Mouse (Mus musculus) CH12.LX (cell line): Measurements from ENCODE around the gene Rab4b. TPM values are rescaled to one million over a fixed set of nuclear protein-coding genes. Genes with fewer than 3 reads are reported as not detected.

Source experiments
- DNase-seq: peaks from one replicate; pipeline ENCODE4 v3.0.0-alpha.2; 2013; ENCODE audit errors: extremely low read depth
- H3K27ac ChIP-seq: 2 replicates; pipeline ENCODE4 v1.5.1; 2012; ENCODE audit warnings: low read depth, mild to moderate bottlenecking, control low read depth, moderate library complexity; ENCODE audit not compliant: insufficient read depth
- H3K27me3 ChIP-seq: replicated peaks from 2 replicates; pipeline ENCODE3; 2012; ENCODE audit warnings: inconsistent platforms
- H3K36me3 ChIP-seq, 2 experiments: replicated peaks in 1 of 2; 2 replicates each; pipeline versions ENCODE3 to v1.6.1; 2012; ENCODE audit warnings: inconsistent platforms in 1 of 2, low read length in 1 of 2, mild to moderate bottlenecking in 1 of 2, mixed read lengths in 1 of 2, moderate library complexity in 1 of 2; ENCODE audit not compliant: control insufficient read depth in 1 of 2, insufficient read depth in 1 of 2
- H3K4me1 ChIP-seq, 2 experiments: 2 replicates each; pipeline ENCODE4 v1.6.1; 2012; ENCODE audit warnings: inconsistent platforms in 1 of 2, moderate library complexity in 1 of 2; ENCODE audit not compliant: insufficient read depth in 2 of 2, control insufficient read depth in 1 of 2
- H3K4me2 ChIP-seq: 2 replicates; pipeline ENCODE4 v1.6.1; 2012; ENCODE audit warnings: low read depth, mild to moderate bottlenecking, control low read depth; ENCODE audit not compliant: poor library complexity, insufficient read depth, severe bottlenecking
- H3K4me3 ChIP-seq, 3 experiments: fragments of 150-350 bp in 1 of 3; sonication (generic) in 1 of 3; replicated peaks in 1 of 3; 2 replicates each; pipeline versions ENCODE3 to v1.5.1; 2011 to 2012; ENCODE audit warnings: low read depth in 2 of 3, low read length in 2 of 3, mild to moderate bottlenecking in 2 of 3, moderate library complexity in 2 of 3, control low read depth in 1 of 3, improper control_type of control experiment in 1 of 3, inconsistent platforms in 1 of 3, mixed read lengths in 1 of 3; ENCODE audit not compliant: poor library complexity in 1 of 3
- H3K79me2 ChIP-seq: replicated peaks from 2 replicates; pipeline ENCODE4 v1.6.1; 2012; ENCODE audit warnings: mild to moderate bottlenecking, moderate library complexity; ENCODE audit not compliant: control insufficient read depth, poor library complexity, insufficient read depth, severe bottlenecking; ENCODE audit errors: extremely low read depth
- H3K9ac ChIP-seq: 2 replicates; pipeline ENCODE4 v1.6.1; 2012; ENCODE audit warnings: low read depth, mild to moderate bottlenecking, control low read depth, moderate library complexity; ENCODE audit not compliant: insufficient read depth
- H3K9me3 ChIP-seq: replicated peaks from 2 replicates; pipeline ENCODE3; 2012; ENCODE audit warnings: low read length, inconsistent platforms, mixed read lengths
- BHLHE40 ChIP-seq: IDR thresholded peaks from 2 replicates; pipeline ENCODE4 v1.6.1; 2011; ENCODE audit warnings: mild to moderate bottlenecking, low read depth, low read length, improper control_type of control experiment
- EP300 ChIP-seq: IDR thresholded peaks from 2 replicates; pipeline ENCODE4 v1.6.1; 2011; ENCODE audit warnings: low read length, improper control_type of control experiment
- GABPA ChIP-seq: IDR thresholded peaks from 2 replicates; pipeline ENCODE4 v1.6.1; 2012; ENCODE audit warnings: low read depth, low read length, improper control_type of control experiment, inconsistent platforms; ENCODE audit not compliant: insufficient replicate concordance
- HCFC1 ChIP-seq: IDR thresholded peaks from 2 replicates; pipeline ENCODE4 v1.6.1; 2012; ENCODE audit warnings: low read depth, mild to moderate bottlenecking, inconsistent platforms, low read length, improper control_type of control experiment
- JUN ChIP-seq: IDR thresholded peaks from 2 replicates; pipeline ENCODE4 v1.6.1; 2011; ENCODE audit warnings: low read depth, mild to moderate bottlenecking, low read length, improper control_type of control experiment, moderate library complexity; ENCODE audit not compliant: insufficient read depth
- JUND ChIP-seq: conservative IDR thresholded peaks from 2 replicates; pipeline ENCODE4 v1.6.1; 2011; ENCODE audit warnings: low read depth, low read length, improper control_type of control experiment
- KAT2A ChIP-seq: IDR thresholded peaks from 2 replicates; pipeline ENCODE4 v1.6.1; 2012; ENCODE audit warnings: low read length, improper control_type of control experiment, inconsistent platforms; ENCODE audit not compliant: insufficient replicate concordance
- MAX ChIP-seq: IDR thresholded peaks from 2 replicates; pipeline ENCODE4 v1.6.1; 2011; ENCODE audit warnings: low read length, improper control_type of control experiment
- MXI1 ChIP-seq: IDR thresholded peaks from 2 replicates; pipeline ENCODE4 v1.6.1; 2011; ENCODE audit warnings: mild to moderate bottlenecking, low read depth, low read length, improper control_type of control experiment
- NRF1 ChIP-seq: IDR thresholded peaks from 2 replicates; pipeline ENCODE4 v1.6.1; 2014; ENCODE audit warnings: low read depth, mild to moderate bottlenecking, inconsistent platforms, low read length, improper control_type of control experiment, moderate library complexity
- POLR2A ChIP-seq: IDR thresholded peaks from 2 replicates; pipeline ENCODE4 v1.6.1; 2011; ENCODE audit warnings: low read depth, mild to moderate bottlenecking, improper control_type of control experiment, low read length
- RCOR1 ChIP-seq: conservative IDR thresholded peaks from 2 replicates; pipeline ENCODE4 v1.6.1; 2012; ENCODE audit warnings: low read depth, mild to moderate bottlenecking, inconsistent platforms, low read length, improper control_type of control experiment
- TCF12 ChIP-seq: IDR thresholded peaks from 2 replicates; pipeline ENCODE4 v1.6.1; 2014; ENCODE audit warnings: low read depth, mild to moderate bottlenecking, inconsistent platforms, low read length, improper control_type of control experiment
- UBTF ChIP-seq: IDR thresholded peaks from 2 replicates; pipeline ENCODE4 v1.6.1; 2012; ENCODE audit warnings: low read depth, mild to moderate bottlenecking, inconsistent platforms, low read length, improper control_type of control experiment, moderate library complexity
- USF1 ChIP-seq: IDR thresholded peaks from 2 replicates; pipeline ENCODE4 v1.6.1; 2014; ENCODE audit warnings: low read depth, mild to moderate bottlenecking, inconsistent platforms, low read length, improper control_type of control experiment
- USF2 ChIP-seq: conservative IDR thresholded peaks from 2 replicates; pipeline ENCODE4 v1.6.1; 2011; ENCODE audit warnings: low read depth, low read length, improper control_type of control experiment
- ZKSCAN1 ChIP-seq: IDR thresholded peaks from 2 replicates; pipeline ENCODE4 v1.6.1; 2012; ENCODE audit warnings: low read depth, inconsistent platforms, low read length, improper control_type of control experiment, borderline replicate concordance
- ZMIZ1 ChIP-seq: IDR thresholded peaks from 2 replicates; pipeline ENCODE4 v1.6.1; 2012; ENCODE audit warnings: low read depth, mild to moderate bottlenecking, inconsistent platforms, low read length, improper control_type of control experiment
- dilution Hi-C: fragments of 300-500 bp; cut with MboI; formaldehyde crosslinking; loops from 2 replicates; pipeline ENCODE4 v1.14.3; 2020; ENCODE audit warnings: low sequenced_read_pairs; ENCODE audit not compliant: extremely low pct_unique_long_range_greater_than_20kb, extremely low pct_ligation_motif_present
- in situ Hi-C: fragments of 300-500 bp; cut with MboI; formaldehyde crosslinking; loops from 3 replicates; pipeline ENCODE4 v1.14.3; 2019; ENCODE audit warnings: low sequenced_read_pairs, low pct_ligation_motif_present, low pct_unique_long_range_greater_than_20kb, mixed read lengths
- polyA plus RNA-seq: library from polyadenylated mRNA; unstranded; fragments of >175 nt; gene quantifications from 2 replicates; pipeline ENCODE4 v1.2.1, GENCODE M21; 2012; ENCODE audit warnings: low read depth; ENCODE audit not compliant: insufficient read length
- total RNA-seq, 2 experiments: library from RNA; depleted of rRNA; stranded (reverse); fragments of 300-350 nt in 1 of 2; fragments of >200 nt in 1 of 2; gene quantifications; 2 replicates each; pipeline ENCODE4 v1.2.3; 2012 to 2014

Gene Rab4b
- total and polyA plus RNA-seq, 3 experiments = 26.2 to 85.5 (median 39.4) TPM

GRCm38 (mm10) chr7:27119676-27120075 is 59.0 kb downstream of the Rab4b start, which contains the start of gene Cyp2f2:
Gene Cyp2f2 (plus strand): TSS chr7:27119909.
- H3K4me3 ChIP-seq = no peak within 1 kb of the TSS
- no peak for DNase-seq
- H3K27me3 ChIP-seq = peaks cover 69% of the 10 kb centered on the region
- H3K9me3 ChIP-seq = no peaks in the 10 kb centered on the region
- H3K9ac ChIP-seq = no peak within 1 kb of the TSS
- H3K4me2 ChIP-seq = no peak within 1 kb of the TSS
- in situ Hi-C loops = no loop called here
- no peaks in the 10 kb centered on the region for H3K36me3 ChIP-seq
- dilution Hi-C loops = no loop called here
- no peak within 1 kb of the TSS for H3K27ac ChIP-seq
- no peaks in the 10 kb centered on the region for H3K79me2 ChIP-seq
- H3K4me1 ChIP-seq = no peaks in the 10 kb centered on the region
- TF ChIP-seq MXI1 (no peak), KAT2A (no peak), JUND (no peak), UBTF (no peak), HCFC1 (no peak), MAX (no peak), NRF1 (no peak), POLR2A (no peak), ZMIZ1 (no peak), JUN (no peak), EP300 (no peak), GABPA (no peak), ZKSCAN1 (no peak), TCF12 (no peak), USF1 (no peak), RCOR1 (no peak), BHLHE40 (no peak), USF2 (no peak)
- TF ChIP-seq, all 38 proteins: peak for 0

Other genes with a start within 250 kb of the Rab4b start
- not detected in 2 replicates for gene Cyp2a22, start 239.5 kb downstream of the Rab4b start, total RNA-seq (2012; rRNA removed)
- not detected in 2 replicates for gene Cyp2a22, start 239.5 kb downstream of the Rab4b start, total RNA-seq (2014; rRNA removed)
- gene Cyp2a22, start 239.5 kb downstream of the Rab4b start, polyA plus RNA-seq = not detected in 2 replicates
- gene Cyp2a12, start 149.8 kb downstream of the Rab4b start, total RNA-seq (2012; rRNA removed) = not detected in 2 replicates
- gene Cyp2a12, start 149.8 kb downstream of the Rab4b start, total RNA-seq (2014; rRNA removed) = not detected in 2 replicates
- gene Cyp2a12, start 149.8 kb downstream of the Rab4b start, polyA plus RNA-seq = not detected in 2 replicates
- gene Cyp2f2, start 59.0 kb downstream of the Rab4b start, total RNA-seq (2012; rRNA removed) = not detected in 2 replicates
- not detected in 2 replicates for gene Cyp2f2, start 59.0 kb downstream of the Rab4b start, total RNA-seq (2014; rRNA removed)
- not detected in 2 replicates for gene Cyp2f2, start 59.0 kb downstream of the Rab4b start, polyA plus RNA-seq
- not detected in 2 replicates for gene Cyp2t4, start 25.2 kb downstream of the Rab4b start, total RNA-seq (2012; rRNA removed)
- not detected in 2 replicates for gene Cyp2t4, start 25.2 kb downstream of the Rab4b start, total RNA-seq (2014; rRNA removed)
- 0.34 and 0.43 TPM in 2 replicates for gene Cyp2t4, start 25.2 kb downstream of the Rab4b start, polyA plus RNA-seq
- 83.3 and 103 TPM in 2 replicates for gene Egln2, start 12.1 kb downstream of the Rab4b start, total RNA-seq (2012; rRNA removed)
- 37.4 and 37.9 TPM in 2 replicates for gene Egln2, start 12.1 kb downstream of the Rab4b start, total RNA-seq (2014; rRNA removed)
- 115 and 132 TPM in 2 replicates for gene Egln2, start 12.1 kb downstream of the Rab4b start, polyA plus RNA-seq
- gene Gm21983, start 2.2 kb upstream of the Rab4b start, total RNA-seq (2012; rRNA removed) = 0.13 TPM in 1 of 2 replicates, not detected in the other
- gene Gm21983, start 2.2 kb upstream of the Rab4b start, total RNA-seq (2014; rRNA removed) = not detected in 2 replicates
- gene Gm21983, start 2.2 kb upstream of the Rab4b start, polyA plus RNA-seq = 0.81 TPM in 1 of 2 replicates, not detected in the other
- gene Mia, start 2.3 kb upstream of the Rab4b start, total RNA-seq (2012; rRNA removed) = 1.1 and 1.8 TPM in 2 replicates
- gene Mia, start 2.3 kb upstream of the Rab4b start, total RNA-seq (2014; rRNA removed) = 0.44 and 0.47 TPM in 2 replicates
- gene Mia, start 2.3 kb upstream of the Rab4b start, polyA plus RNA-seq = 2.0 and 2.1 TPM in 2 replicates
- gene BC024978, start 16.9 kb upstream of the Rab4b start, total RNA-seq (2012; rRNA removed) = 1.6 and 1.9 TPM in 2 replicates
- 0.90 and 1.7 TPM in 2 replicates for gene BC024978, start 16.9 kb upstream of the Rab4b start, total RNA-seq (2014; rRNA removed)
- 5.7 and 9.4 TPM in 2 replicates for gene BC024978, start 16.9 kb upstream of the Rab4b start, polyA plus RNA-seq
- gene Snrpa, start 17.4 kb upstream of the Rab4b start, total RNA-seq (2012; rRNA removed) = 123 and 130 TPM in 2 replicates
- 67.1 and 74.4 TPM in 2 replicates for gene Snrpa, start 17.4 kb upstream of the Rab4b start, total RNA-seq (2014; rRNA removed)
- gene Snrpa, start 17.4 kb upstream of the Rab4b start, polyA plus RNA-seq = 196 and 233 TPM in 2 replicates
- 5.9 and 8.1 TPM in 2 replicates for gene Itpkc, start 49.8 kb upstream of the Rab4b start, total RNA-seq (2012; rRNA removed)
- 3.2 and 4.0 TPM in 2 replicates for gene Itpkc, start 49.8 kb upstream of the Rab4b start, total RNA-seq (2014; rRNA removed)
- gene Itpkc, start 49.8 kb upstream of the Rab4b start, polyA plus RNA-seq = 4.0 and 4.1 TPM in 2 replicates
- gene Coq8b, start 54.1 kb upstream of the Rab4b start, total RNA-seq (2012; rRNA removed) = 21.7 and 26.5 TPM in 2 replicates
- 16.0 and 19.7 TPM in 2 replicates for gene Coq8b, start 54.1 kb upstream of the Rab4b start, total RNA-seq (2014; rRNA removed)
- gene Coq8b, start 54.1 kb upstream of the Rab4b start, polyA plus RNA-seq = 20.6 and 21.3 TPM in 2 replicates
- gene Numbl, start 79.5 kb upstream of the Rab4b start, total RNA-seq (2012; rRNA removed) = 1.5 and 2.3 TPM in 2 replicates
- 0.68 and 0.81 TPM in 2 replicates for gene Numbl, start 79.5 kb upstream of the Rab4b start, total RNA-seq (2014; rRNA removed)
- 2.7 and 2.9 TPM in 2 replicates for gene Numbl, start 79.5 kb upstream of the Rab4b start, polyA plus RNA-seq
- 1.8 and 2.6 TPM in 2 replicates for gene Ltbp4, start 158.8 kb upstream of the Rab4b start, total RNA-seq (2012; rRNA removed)
- gene Ltbp4, start 158.8 kb upstream of the Rab4b start, total RNA-seq (2014; rRNA removed) = 0.16 and 0.43 TPM in 2 replicates
- 1.2 and 1.5 TPM in 2 replicates for gene Ltbp4, start 158.8 kb upstream of the Rab4b start, polyA plus RNA-seq
- 26.2 and 30.8 TPM in 2 replicates for gene Shkbp1, start 177.1 kb upstream of the Rab4b start, total RNA-seq (2012; rRNA removed)
- gene Shkbp1, start 177.1 kb upstream of the Rab4b start, total RNA-seq (2014; rRNA removed) = 17.7 and 23.3 TPM in 2 replicates
- 50.0 and 62.8 TPM in 2 replicates for gene Shkbp1, start 177.1 kb upstream of the Rab4b start, polyA plus RNA-seq
- gene Gm20479, start 178.5 kb upstream of the Rab4b start, total RNA-seq (2012; rRNA removed) = 1.3 and 1.9 TPM in 2 replicates
- 0.95 and 2.2 TPM in 2 replicates for gene Gm20479, start 178.5 kb upstream of the Rab4b start, total RNA-seq (2014; rRNA removed)
- gene Gm20479, start 178.5 kb upstream of the Rab4b start, polyA plus RNA-seq = 1.2 and 2.8 TPM in 2 replicates